Mouse (Mus musculus): ENCODE data around the gene Fam47c. TPM values are rescaled to one million over a fixed set of nuclear protein-coding genes. Genes with fewer than 3 reads are reported as not detected.

The Fam47c gene
- total RNA-seq (2021): not detected

DNA sequence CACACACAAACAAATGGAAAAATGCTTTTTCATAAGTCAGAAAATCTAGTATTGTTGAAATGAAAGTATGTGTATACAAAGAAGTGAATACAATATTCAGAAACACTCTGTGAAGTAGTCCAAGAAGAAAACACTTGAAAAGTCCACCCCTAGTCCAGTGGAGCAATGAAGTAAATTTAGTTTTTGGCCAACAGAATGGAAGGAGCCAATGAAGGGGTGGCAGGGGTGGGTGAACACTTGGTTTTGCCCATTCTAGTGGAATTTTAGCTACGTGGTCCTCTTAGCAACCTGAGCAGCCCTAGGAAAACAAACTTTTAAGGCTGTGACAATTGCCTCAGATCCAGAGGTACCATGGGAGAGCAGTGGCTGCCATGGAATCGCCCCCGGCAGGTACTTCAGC, at the start of gene Fam47c:
Gene Fam47c (plus strand): TSS at position 301 of the 400 bp plus-strand sequence.
- DNase-seq: no peak

DNA sequence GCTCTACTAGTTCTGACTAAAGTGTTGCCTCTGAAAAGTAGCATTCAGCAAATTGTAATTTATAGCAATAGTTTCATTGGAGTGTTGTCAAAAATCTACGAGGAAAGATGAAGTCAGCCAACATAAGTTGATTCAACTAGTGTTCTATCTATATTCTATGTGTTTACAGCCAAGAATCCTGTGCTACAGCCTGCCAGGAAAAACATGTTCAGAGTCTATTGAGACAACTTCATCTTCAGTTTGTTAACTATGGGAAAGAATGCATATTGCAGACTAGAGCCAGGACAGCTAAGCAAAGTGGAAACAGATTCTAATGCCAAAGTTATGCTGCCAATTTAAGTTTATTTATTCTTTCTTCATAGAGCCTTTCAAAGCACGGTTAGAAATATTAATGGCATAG, 31.8 kb downstream of the Fam47c start:
- DNase-seq: no peak

DNA sequence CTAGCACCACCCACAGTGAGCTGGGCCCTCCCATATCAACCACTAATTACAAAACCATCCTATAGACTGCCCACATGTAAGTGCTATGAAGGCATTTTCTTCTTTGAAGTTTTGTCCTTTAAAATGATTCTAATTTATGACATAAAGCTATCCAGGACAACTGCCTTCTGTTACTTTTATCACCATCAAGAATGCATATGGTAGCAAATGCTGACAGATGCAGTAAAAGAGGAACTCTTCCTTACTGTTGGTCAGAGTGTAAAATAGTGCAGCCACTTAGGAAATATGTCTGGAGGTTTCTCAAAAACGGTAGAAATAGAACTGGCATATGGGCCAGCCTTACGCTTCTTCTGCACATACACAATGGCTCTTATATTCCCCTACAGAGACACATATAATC, 39.5 kb downstream of the Fam47c start:
- DNase-seq: no peak

Other genes with a start within 250 kb of the Fam47c start
- gene Prrg1, start 153.9 kb upstream of the Fam47c start, total RNA-seq (2021): 1 to 10 TPM; 4.3 TPM